In genomic region chr4:136648922-136649479, GRCm38 (mm10) we compare ENCODE assay signal across 9 mouse cellular contexts. TPM values are rescaled to one million over a fixed set of nuclear protein-coding genes. Genes with fewer than 3 reads are reported as not detected.
DNase-seq lines count a peak whose midpoint lies in the region; ATAC-seq and TF ChIP-seq lines count a peak whose summit lies in the region.
"Had no signal": no experiment of that assay in that cellular context is flagged by ENCODE, and none has a peak within 500 bp of the region (broad histone marks: within the 10 kb centered on the region; RNA-seq: fewer than 3 reads in every experiment).

No protein-coding gene starts in this region.

- DNase-seq in CH12.LX (ENCODE audit: extremely low read depth): peak; percentile 69
- peak; percentile 82 for DNase-seq in brain, adult 2 months (ENCODE audit: low read depth, low spot score)
- peak; percentile 62 for DNase-seq in fibroblast of lung, adult 2 months (ENCODE audit: low read depth)
- peak; percentile 92 to 93 for DNase-seq in kidney, postnatal 4 days
- peak; percentile 85 for DNase-seq in liver, postnatal 0 days
- peak; percentile 87 for DNase-seq in ovary, postnatal 14 days (ENCODE audit: low spot score)
- peak; percentile 63 to 88 for DNase-seq in thymus, postnatal 10 days (ENCODE audit: low spot score in 2 of 2)

- no peaks in the 10 kb centered on the region for H3K4me1 ChIP-seq in CH12.LX (ENCODE audit: control insufficient read depth in 1 of 2, insufficient read depth in 2 of 2)
- peaks cover 11% of the 10 kb centered on the region for H3K4me1 ChIP-seq in heart, embryonic 16.5 days (ENCODE audit: control insufficient read depth, insufficient read depth, low read length)
- no peaks in the 10 kb centered on the region for H3K4me1 ChIP-seq in liver, postnatal 0 days (ENCODE audit: insufficient read depth)

- no peak for TF ChIP-seq POLR2A in CH12.LX (IDR thresholded peaks at IDR 0.05; ENCODE audit: low read depth, low read length)

- H3K27ac ChIP-seq in CH12.LX (ENCODE audit: insufficient read depth, low read depth): no peak overlapping the region
- H3K27ac ChIP-seq in heart, embryonic 16.5 days (ENCODE audit: low read length): no peak overlapping the region
- H3K27ac ChIP-seq in liver, postnatal 0 days (ENCODE audit: low read depth): no peak overlapping the region
- H3K27ac ChIP-seq: liver, embryonic 15.5 days had no signal

- no peaks in the 10 kb centered on the region for H3K36me3 ChIP-seq in CH12.LX (replicated peaks in 1 of 2; ENCODE audit: control insufficient read depth in 1 of 2, insufficient read depth in 1 of 2, low read length in 1 of 2)
- no peaks in the 10 kb centered on the region for H3K36me3 ChIP-seq in heart, embryonic 16.5 days (ENCODE audit: control insufficient read depth, insufficient read depth)
- H3K36me3 ChIP-seq in liver, postnatal 0 days (replicated peaks; ENCODE audit: insufficient read depth, low read length): no peaks in the 10 kb centered on the region
- H3K36me3 ChIP-seq: liver, embryonic 15.5 days had no signal

- in situ Hi-C loops in CH12.LX (cut with MboI; ENCODE audit: low pct_ligation_motif_present, low pct_unique_long_range_greater_than_20kb, low sequenced_read_pairs): no loop called here

- H3K9ac ChIP-seq in CH12.LX (ENCODE audit: insufficient read depth, low read depth): no peak overlapping the region
- no peak overlapping the region for H3K9ac ChIP-seq in heart, embryonic 16.5 days (ENCODE audit: low read length)
- no peak overlapping the region for H3K9ac ChIP-seq in liver, postnatal 0 days (replicated peaks)
- H3K9ac ChIP-seq: liver, embryonic 15.5 days had no signal

- WGBS in heart, embryonic 16.5 days: 7% methylated on average over 11 of the region's 11 CpGs
- 26% methylated on average over 11 of the region's 11 CpGs for WGBS in liver, postnatal 0 days (ENCODE audit: insufficient replicate concordance)

- no peaks in the 10 kb centered on the region for H3K79me2 ChIP-seq in CH12.LX (replicated peaks; ENCODE audit: control insufficient read depth, extremely low read depth, insufficient read depth, poor library complexity, severe bottlenecking)

- TF ChIP-seq CTCF in CH12.LX (conservative IDR thresholded peaks at IDR 0.05 in 1 of 2, IDR thresholded peaks at IDR 0.05 in 1 of 2; ENCODE audit: low read depth in 2 of 2, low read length in 2 of 2): peak; percentile 76 to 90
- peak; percentile 94 for TF ChIP-seq CTCF in liver, postnatal 0 days (IDR thresholded peaks at IDR 0.05; ENCODE audit: low read depth)

- TF ChIP-seq RAD21 in CH12.LX (IDR thresholded peaks at IDR 0.05; ENCODE audit: low read depth, low read length): peak; percentile 84

- dilution Hi-C loops in CH12.LX (cut with MboI; ENCODE audit: extremely low pct_ligation_motif_present, extremely low pct_unique_long_range_greater_than_20kb, low sequenced_read_pairs): no loop called here

- ATAC-seq in heart, embryonic 16.5 days (replicated peaks; ENCODE audit: extremely low read depth, insufficient read depth, low FRiP score): no peak
- no peak for ATAC-seq in liver, postnatal 0 days

- H3K4me2 ChIP-seq in CH12.LX (ENCODE audit: insufficient read depth, low read depth, poor library complexity, severe bottlenecking): no peak overlapping the region
- H3K4me2 ChIP-seq in heart, embryonic 16.5 days (ENCODE audit: low read depth, low read length): peak overlapping the region; percentile 7
- H3K4me2 ChIP-seq in liver, postnatal 0 days (ENCODE audit: low read depth, low read length): no peak overlapping the region
- H3K4me2 ChIP-seq: liver, embryonic 15.5 days had no signal

- H3K4me3 ChIP-seq in CH12.LX (replicated peaks in 1 of 3; ENCODE audit: low read depth in 2 of 3, low read length in 2 of 3, poor library complexity in 1 of 3): no peak overlapping the region
- H3K4me3 ChIP-seq in heart, embryonic 16.5 days (ENCODE audit: low read length): no peak overlapping the region
- no peak overlapping the region for H3K4me3 ChIP-seq in liver, postnatal 0 days (ENCODE audit: low read depth, low read length)
- H3K4me3 ChIP-seq: liver, embryonic 15.5 days had no signal

- H3K27me3 ChIP-seq in CH12.LX (replicated peaks): peaks cover 65% of the 10 kb centered on the region
- peaks cover 15% of the 10 kb centered on the region for H3K27me3 ChIP-seq in heart, embryonic 16.5 days (ENCODE audit: control insufficient read depth, insufficient read depth, low read length)
- no peaks in the 10 kb centered on the region for H3K27me3 ChIP-seq in liver, postnatal 0 days (ENCODE audit: insufficient read depth, low read length)

- TF ChIP-seq EP300 in CH12.LX (IDR thresholded peaks at IDR 0.05; ENCODE audit: low read length): no peak
- no peak for TF ChIP-seq EP300 in liver, postnatal 0 days (IDR thresholded peaks at IDR 0.05; ENCODE audit: low read depth)

- peaks cover 23% of the 10 kb centered on the region for H3K9me3 ChIP-seq in CH12.LX (replicated peaks; ENCODE audit: low read length)
- peaks cover 4% of the 10 kb centered on the region; the same call in 1 of the 2 replicates for H3K9me3 ChIP-seq in heart, embryonic 16.5 days (replicated peaks; ENCODE audit: control insufficient read depth, low read length)
- H3K9me3 ChIP-seq in liver, postnatal 0 days (ENCODE audit: low read length): no peaks in the 10 kb centered on the region
- H3K9me3 ChIP-seq: liver, embryonic 15.5 days had no signal

TF ChIP-seq in CH12.LX, 34 proteins besides CTCF, POLR2A, EP300 and RAD21:
- TF ChIP-seq CHD1 (IDR thresholded peaks at IDR 0.05; ENCODE audit: low read depth, low read length) (no peak), ELF1 (IDR thresholded peaks at IDR 0.05; ENCODE audit: low read depth, low read length) (0 out of 2 replicates have a peak, but pooled peaks have one; percentile 26), POLR2AphosphoS2 (IDR thresholded peaks at IDR 0.05; ENCODE audit: low read depth, low read length) (no peak), E2F4 (IDR thresholded peaks at IDR 0.05; ENCODE audit: insufficient replicate concordance, low read depth, low read length) (no peak), GABPA (IDR thresholded peaks at IDR 0.05; ENCODE audit: insufficient replicate concordance, low read depth, low read length) (no peak), MAX (IDR thresholded peaks at IDR 0.05; ENCODE audit: low read length) (no peak), ZC3H11A (IDR thresholded peaks at IDR 0.05; ENCODE audit: low read depth, low read length) (0 out of 2 replicates have a peak, but pooled peaks have one; percentile 17), ZMIZ1 (IDR thresholded peaks at IDR 0.05; ENCODE audit: low read depth, low read length) (no peak), MAFK (IDR thresholded peaks at IDR 0.05; ENCODE audit: insufficient replicate concordance, low read length) (no peak), CHD2 (IDR thresholded peaks at IDR 0.05; ENCODE audit: low read length) (no peak), SMC3 (IDR thresholded peaks at IDR 0.05; ENCODE audit: low read depth, low read length) (peak; percentile 76), JUN (IDR thresholded peaks at IDR 0.05; ENCODE audit: insufficient read depth, low read depth, low read length) (no peak)

RNA-seq across cellular contexts. Expression of gene Lactbl1, which starts 26.6 kb away (rescaled TPM):
- total RNA-seq in CH12.LX (2012; rRNA removed): 0.04 TPM in 1 of 2 replicates, not detected in the other
- total RNA-seq in CH12.LX (2014; rRNA removed): not detected in 2 replicates
- not detected in 2 replicates for polyA plus RNA-seq in CH12.LX (2012; ENCODE audit: insufficient read length, low read depth)
- polyA plus RNA-seq in heart, embryonic 16.5 days (2015; fragmentation: Nextera tagmentation; extraction: Ambion mirVana): 0.04 TPM in 1 of 2 replicates, not detected in the other
- not detected in 2 replicates for polyA plus RNA-seq in liver, postnatal 0 days (2015; fragmentation: Nextera tagmentation; extraction: Ambion mirVana)
- polyA plus RNA-seq: liver, embryonic 15.5 days had no signal

RNA-seq across cellular contexts. Expression of gene Tex46, which starts 38.8 kb away (rescaled TPM):
- total RNA-seq in CH12.LX (2012; rRNA removed) (not detected in 2 replicates), CH12.LX (2014; rRNA removed) (not detected in 2 replicates)
- polyA plus RNA-seq in CH12.LX (2012; ENCODE audit: insufficient read length, low read depth): not detected in 2 replicates
- polyA plus RNA-seq in heart, embryonic 16.5 days (2015; fragmentation: Nextera tagmentation; extraction: Ambion mirVana): not detected in 2 replicates
- not detected in 2 replicates for polyA plus RNA-seq in liver, postnatal 0 days (2015; fragmentation: Nextera tagmentation; extraction: Ambion mirVana)
- polyA plus RNA-seq: liver, embryonic 15.5 days had no signal

RNA-seq across cellular contexts. Expression of gene Kdm1a, which starts 46.5 kb away (rescaled TPM):
- total RNA-seq in CH12.LX (2012; rRNA removed): 49.6 and 51.3 TPM in 2 replicates
- 85.1 and 88.2 TPM in 2 replicates for total RNA-seq in CH12.LX (2014; rRNA removed)
- polyA plus RNA-seq in CH12.LX (2012; ENCODE audit: insufficient read length, low read depth): 69.4 and 71.7 TPM in 2 replicates
- 19.3 and 22.5 TPM in 2 replicates for polyA plus RNA-seq in heart, embryonic 16.5 days (2015; fragmentation: Nextera tagmentation; extraction: Ambion mirVana)
- 6.3 and 6.8 TPM in 2 replicates for polyA plus RNA-seq in liver, postnatal 0 days (2015; fragmentation: Nextera tagmentation; extraction: Ambion mirVana)
